Mouse (Mus musculus) stomach, postnatal 0 days (tissue): Measurements from ENCODE around the gene Hoxa5. TPM values are rescaled to one million over a fixed set of nuclear protein-coding genes. Genes with fewer than 3 reads are reported as not detected.
A peak's percentile ranks its signal among the peaks of the same experiment; 100 is the strongest.

Source experiments
- ATAC-seq: fragments of 200-750 bp; cut with Nextera tagmentation; 2 replicates; pipeline ENCODE4 v1.8.0; 2017; ENCODE audit not compliant: low FRiP score, low TSS enrichment
- DNase-seq: peaks from one replicate; pipeline ENCODE4 v3.0.0-alpha.2; 2016; ENCODE audit warnings: low spot score
- H3K27ac ChIP-seq: fragments of 300-500 bp; sonication (generic); replicated peaks from 2 replicates; pipeline ENCODE4 v1.5.1; 2014; ENCODE audit warnings: mild to moderate bottlenecking, control low read depth
- H3K27me3 ChIP-seq: fragments of 300-500 bp; sonication (generic); 2 replicates; pipeline ENCODE4 v1.6.1; 2014; ENCODE audit warnings: low read length; ENCODE audit not compliant: control insufficient read depth, insufficient read depth
- H3K36me3 ChIP-seq: fragments of 300-500 bp; sonication (generic); 2 replicates; pipeline ENCODE4 v1.6.1; 2014; ENCODE audit warnings: low read length, mixed read lengths; ENCODE audit not compliant: control insufficient read depth, insufficient read depth
- H3K4me1 ChIP-seq: fragments of 300-500 bp; sonication (generic); replicated peaks from 2 replicates; pipeline ENCODE4 v1.6.1; 2014; ENCODE audit warnings: antibody characterized with exemption; ENCODE audit not compliant: control insufficient read depth, insufficient read depth
- H3K4me2 ChIP-seq: fragments of 300-500 bp; sonication (generic); replicated peaks from 2 replicates; pipeline ENCODE4 v1.6.1; 2014; ENCODE audit warnings: low read depth, mild to moderate bottlenecking, control low read depth, moderate library complexity
- H3K4me3 ChIP-seq: fragments of 300-500 bp; sonication (generic); 2 replicates; pipeline ENCODE4 v1.5.1; 2014; ENCODE audit warnings: low read depth, low read length, control low read depth
- H3K9ac ChIP-seq: fragments of 300-500 bp; sonication (generic); 2 replicates; pipeline ENCODE4 v1.6.1; 2014; ENCODE audit warnings: mild to moderate bottlenecking, low read length, control low read depth, mixed read lengths
- H3K9me3 ChIP-seq: fragments of 300-500 bp; sonication (generic); 2 replicates; pipeline ENCODE4 v1.6.1; 2016; ENCODE audit warnings: low read length; ENCODE audit not compliant: control insufficient read depth
- CTCF ChIP-seq: IDR thresholded peaks from 2 replicates; pipeline ENCODE4 v1.5.1; 2016; ENCODE audit warnings: antibody characterized with exemption, low read depth, mild to moderate bottlenecking, moderate library complexity
- EP300 ChIP-seq: optimal IDR thresholded peaks from 2 replicates; pipeline ENCODE3; 2016; ENCODE audit warnings: antibody characterized with exemption
- WGBS: fragments of 180-500 bp; shearing (Covaris S2); extraction: QIAGEN DNeasy Blood & Tissue Kit; methylation state at CpG from one replicate; pipeline ENCODE4 v1.1.7; 2014; 5-methylcytosine and 5-hydroxymethylcytosine counted together
- polyA plus RNA-seq: library from polyadenylated mRNA; unstranded; fragments of >200 nt; fragmentation: Nextera tagmentation; extraction: Ambion mirVana; gene quantifications from 2 replicates; pipeline ENCODE4 v1.2.1, GENCODE M21; 2015

Hoxa5 gene
- polyA plus RNA-seq, 1 experiment from 2014 or later: 8.4 TPM

DNA sequence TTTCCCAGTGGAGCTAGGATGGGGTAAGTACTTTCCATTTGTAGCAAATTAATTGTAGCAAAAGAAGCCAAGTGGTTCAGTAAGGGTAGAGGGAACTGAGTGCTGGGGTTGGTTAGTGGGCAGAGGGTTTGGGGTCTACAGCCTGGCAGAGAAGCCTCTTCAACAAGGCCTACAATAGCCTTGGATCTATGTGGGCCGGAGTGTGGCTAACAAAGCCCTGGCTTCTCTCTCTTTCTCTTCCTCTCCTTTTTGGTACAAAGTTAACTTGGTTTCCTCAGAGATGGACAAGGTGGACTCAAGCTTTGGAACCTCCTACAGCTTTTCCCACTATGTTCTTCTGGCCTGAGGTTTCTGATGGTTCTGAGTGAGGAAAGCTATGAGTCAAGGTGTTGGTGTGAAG, 3.1 kb downstream of the Hoxa5 start:
- WGBS: 50% methylated on average over 1 of the region's 1 CpGs
- Histone ChIP-seq H3K27me3 (no peaks in the 10 kb centered on the region; the same call in 1 of the 2 replicates), H3K9ac (peak overlapping the region; percentile 50), H3K36me3 (no peaks in the 10 kb centered on the region), H3K4me3 (peak overlapping the region; percentile 73), H3K27ac (peak overlapping the region; percentile 84), H3K4me2 (peak overlapping the region; percentile 76), H3K4me1 (no peaks in the 10 kb centered on the region), H3K9me3 (no peaks in the 10 kb centered on the region)
- DNase-seq: peak; percentile 19
- TF ChIP-seq EP300 (no peak), CTCF (no peak)
- ATAC-seq: no peak

DNA sequence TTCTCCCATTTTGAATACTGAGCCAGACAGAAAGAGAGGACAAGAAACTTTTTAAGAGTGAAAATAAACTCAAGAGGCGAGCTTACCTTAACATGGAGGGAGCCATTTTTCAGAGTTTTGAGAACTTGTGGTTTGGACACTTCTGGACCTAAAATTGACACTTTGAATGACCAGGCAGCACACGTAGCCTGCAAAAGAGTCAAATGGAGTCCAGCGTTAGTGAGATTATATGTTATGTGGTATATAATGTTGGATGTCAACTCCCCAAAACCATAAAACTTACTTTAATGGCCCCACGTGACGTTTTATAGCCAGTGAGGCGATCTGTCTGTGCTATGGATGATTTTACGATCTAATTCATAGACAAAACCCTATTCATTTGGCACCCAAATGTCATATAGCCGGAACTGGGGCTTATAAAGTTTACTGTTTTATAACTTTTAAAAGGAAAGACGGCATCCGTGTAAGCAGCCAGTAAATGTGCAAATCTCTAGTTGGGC, 3.6 kb downstream of the Hoxa5 start:
- Histone ChIP-seq H3K9ac (peak overlapping the region; percentile 50), H3K4me2 (peak overlapping the region; percentile 76), H3K27me3 (no peaks in the 10 kb centered on the region; the same call in 1 of the 2 replicates), H3K4me3 (peak overlapping the region; percentile 73), H3K27ac (peak overlapping the region; percentile 84), H3K9me3 (no peaks in the 10 kb centered on the region), H3K36me3 (no peaks in the 10 kb centered on the region), H3K4me1 (no peaks in the 10 kb centered on the region)
- DNase-seq (no peak), ATAC-seq (no peak)
- TF ChIP-seq CTCF (no peak), EP300 (no peak)
- 47% methylated on average over 10 of the region's 10 CpGs for WGBS

GRCm38 (mm10) chr6:52200073-52200750, 4.2 kb downstream of the Hoxa5 start:
- Histone ChIP-seq H3K9me3 (no peaks in the 10 kb centered on the region), H3K4me1 (no peaks in the 10 kb centered on the region), H3K9ac (peak overlapping the region; percentile 50), H3K27me3 (no peaks in the 10 kb centered on the region; the same call in 1 of the 2 replicates), H3K27ac (peak overlapping the region; percentile 84), H3K4me3 (peak overlapping the region; percentile 73), H3K36me3 (no peaks in the 10 kb centered on the region), H3K4me2 (peak overlapping the region; percentile 76)
- 40% methylated on average over 30 of the region's 30 CpGs for WGBS
- ATAC-seq (no peak), DNase-seq (peak; percentile 20)
- no peak for TF ChIP-seq CTCF
- no peak for TF ChIP-seq EP300

- Histone ChIP-seq H3K9ac (no peak overlapping the region), H3K27me3 (no peaks in the 10 kb centered on the region; the same call in 1 of the 2 replicates), H3K27ac (peak overlapping the region; percentile 85), H3K4me3 (0 out of 2 replicates have a peak overlapping the region, but pooled peaks have one; percentile 10), H3K4me2 (peak overlapping the region; percentile 42), H3K36me3 (no peaks in the 10 kb centered on the region), H3K9me3 (no peaks in the 10 kb centered on the region), H3K4me1 (no peaks in the 10 kb centered on the region)
- 7% methylated on average over 10 of the region's 10 CpGs for WGBS
- peak; percentile 61 for DNase-seq
- TF ChIP-seq EP300: no peak
- TF ChIP-seq CTCF: peak; percentile 78
- ATAC-seq: peak; percentile 87
These were observed 7.1 kb downstream of the Hoxa5 start for GRCm38 (mm10) chr6:52197271-52197670.

- DNase-seq: no peak
- 13% methylated on average over 9 of the region's 9 CpGs for WGBS
- no peaks in the 10 kb centered on the region for H3K36me3 ChIP-seq
- H3K27ac ChIP-seq: peak overlapping the region; percentile 85
- peak overlapping the region; percentile 42 for H3K4me2 ChIP-seq
- H3K4me3 ChIP-seq: 0 out of 2 replicates have a peak overlapping the region, but pooled peaks have one; percentile 10
- no peaks in the 10 kb centered on the region for H3K9me3 ChIP-seq
- H3K9ac ChIP-seq: no peak overlapping the region
- H3K4me1 ChIP-seq: no peaks in the 10 kb centered on the region
- ATAC-seq: no peak
- TF ChIP-seq CTCF: no peak
- no peak for TF ChIP-seq EP300
- H3K27me3 ChIP-seq: no peaks in the 10 kb centered on the region; the same call in 1 of the 2 replicates
These were observed 7.6 kb downstream of the Hoxa5 start for GRCm38 (mm10) chr6:52196811-52197210.

DNA sequence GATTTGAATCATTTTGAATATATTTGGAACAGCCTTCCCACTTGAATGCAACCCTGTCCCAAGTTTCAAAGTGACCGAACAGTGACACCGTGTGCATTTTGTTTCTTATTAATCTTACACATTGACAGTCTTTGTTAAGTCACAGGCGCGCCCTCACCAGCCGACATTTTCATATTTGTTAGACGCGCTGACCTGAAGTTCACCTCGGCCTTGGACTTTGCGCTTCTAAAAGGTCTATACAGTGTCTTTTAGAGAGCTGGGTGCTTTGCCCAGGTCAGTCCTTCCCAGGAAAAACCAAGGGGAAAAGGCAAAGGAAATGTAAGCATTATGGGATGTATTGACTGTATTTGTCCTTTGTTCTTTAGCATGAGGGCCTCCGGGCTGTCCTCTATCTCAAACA, 9.7 kb downstream of the Hoxa5 start:
- Histone ChIP-seq H3K36me3 (no peaks in the 10 kb centered on the region), H3K27ac (peak overlapping the region; percentile 8; the same call in 1 of the 2 replicates), H3K9me3 (no peaks in the 10 kb centered on the region), H3K4me2 (peak overlapping the region; percentile 27), H3K4me1 (no peaks in the 10 kb centered on the region), H3K9ac (0 out of 2 replicates have a peak overlapping the region, but pooled peaks have one; percentile 45), H3K27me3 (no peaks in the 10 kb centered on the region; the same call in 1 of the 2 replicates), H3K4me3 (no peak overlapping the region)
- 23% methylated on average over 10 of the region's 10 CpGs for WGBS
- DNase-seq (no peak), ATAC-seq (no peak)
- TF ChIP-seq EP300: no peak
- TF ChIP-seq CTCF: no peak
